Mouse (Mus musculus): ENCODE data around the gene Was.
"Not testable (repeated sequence)": the region's sequence is repeated elsewhere in the genome, so short reads cannot be mapped to it uniquely, and the experiment has no call there.

Was gene

DNA sequence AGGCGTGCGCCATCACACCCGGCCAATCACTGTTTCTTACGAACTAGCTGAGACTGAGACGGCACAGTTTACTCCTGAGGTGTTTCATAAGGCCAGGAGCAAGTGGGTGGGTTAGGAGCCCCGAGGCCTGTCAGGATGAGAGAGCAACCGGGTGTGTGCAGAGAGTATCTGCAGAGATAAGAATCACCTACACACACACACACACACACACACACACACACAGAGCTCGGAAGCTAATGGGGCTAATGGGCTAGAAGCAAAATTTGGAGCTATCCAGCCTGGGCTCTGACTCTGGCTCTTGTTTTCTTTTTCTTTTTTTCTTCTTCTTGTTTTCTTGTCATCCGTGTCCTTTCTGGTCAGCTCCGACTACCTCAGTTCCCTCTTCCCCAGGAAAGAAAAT is 5.2 kb upstream of the Was start:
- POLR2A ChIA-PET: interaction anchor here in 2 of 4 experiments (0.7 to 1.0 kb wide), 5 partner anchors 21 to 51 kb away, joined by 3 to 5 read pairs (median 3); partner anchors contain the start of genes Wdr13 (in 2 of the 2) and Suv39h1 (in 1 of the 2)
- CTCF ChIA-PET: no interaction called here

DNA sequence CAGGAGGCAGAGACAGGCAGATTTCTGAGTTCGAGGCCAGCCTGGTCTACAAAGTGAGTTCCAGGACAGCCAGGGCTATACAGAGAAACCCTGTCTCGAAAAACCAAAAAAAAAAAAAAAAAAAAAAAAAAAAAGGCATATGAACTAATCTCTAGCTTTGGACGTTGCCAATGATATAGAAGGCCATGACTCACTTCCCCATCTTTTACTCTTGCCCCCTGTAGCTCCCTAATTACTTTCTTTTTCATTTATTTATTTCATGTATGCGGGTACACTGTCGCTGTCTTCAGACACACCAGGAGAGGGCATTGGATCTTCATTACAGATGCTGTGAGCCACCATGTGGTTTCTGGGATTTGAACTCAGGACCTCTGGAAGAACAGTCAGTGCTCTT is 653 bp upstream of the Was start:
- POLR2A ChIA-PET: interaction anchor here in 3 of 4 experiments (0.5 to 2.6 kb wide), 12 partner anchors 14 to 326 kb away, joined by 3 to 15 read pairs (median 5); partner anchors contain the start of genes Suv39h1 (in 2 of the 3) and Hdac6 (in 1 of the 3)

DNA sequence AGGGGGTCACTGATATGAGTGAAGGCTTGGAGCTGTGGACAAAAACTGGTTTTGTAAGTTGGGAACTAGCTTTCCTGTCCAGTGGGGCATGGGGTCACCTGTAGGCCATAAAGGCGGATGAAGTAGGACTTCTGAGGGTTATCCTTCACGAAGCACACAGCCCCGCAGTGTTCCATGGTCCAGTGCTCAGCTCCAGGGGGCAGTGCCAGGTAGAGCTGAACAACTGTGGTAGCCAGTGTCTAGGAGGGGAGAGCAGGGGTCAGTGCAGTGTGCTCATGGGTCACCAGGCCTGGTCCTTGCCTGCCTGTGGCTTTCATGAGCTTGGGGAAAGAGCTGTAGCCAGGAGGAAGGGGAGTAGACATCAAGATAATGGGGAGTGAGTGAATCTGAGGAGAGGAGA is 552 bp downstream of the Was start:
- ChIA-PET POLR2A (interaction anchor here in 3 of 4 experiments (0.6 to 2.6 kb wide), 16 partner anchors 13 to 362 kb away, joined by 3 to 15 read pairs (median 4); partner anchors contain the start of genes Suv39h1 (in 3 of the 3), Hdac6 (in 2 of the 3), Praf2 (in 1 of the 3) and Wdr13 (in 1 of the 3)), CTCF (interaction anchor here in 1 of 4 experiments (0.5 kb wide), 1 partner anchor 9 kb away, joined by 11 read pairs; no protein-coding TSS in a partner anchor)

More for the DNA sequence above, 653 bp upstream of the Was start:
- CTCF ChIA-PET: not testable (repeated sequence)

DNA sequence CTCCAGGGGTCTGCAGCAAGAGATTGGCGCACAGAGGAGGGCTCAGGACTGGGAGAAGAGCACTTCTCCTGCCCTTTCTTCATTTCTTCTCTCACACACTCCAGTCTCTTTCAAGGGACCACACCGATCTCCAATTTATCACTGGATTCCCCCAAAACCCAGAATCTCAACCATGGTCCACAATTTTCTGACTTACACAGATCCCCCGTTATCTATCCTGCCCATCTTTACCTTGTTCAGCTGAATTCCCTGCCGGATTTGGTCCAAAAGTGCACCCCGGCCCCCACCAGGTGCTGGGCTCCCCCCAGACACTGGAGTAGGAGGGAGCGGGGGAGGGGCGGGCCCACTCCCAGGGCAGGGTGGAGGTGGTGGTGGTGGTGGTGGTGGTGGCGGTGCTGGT is 4.7 kb downstream of the Was start:
- CTCF ChIA-PET: no interaction called here
- POLR2A ChIA-PET: interaction anchor here in 2 of 4 experiments (1.0 to 1.6 kb wide), 3 partner anchors 11 to 35 kb away, joined by 3 to 6 read pairs (median 4); partner anchors contain the start of gene Suv39h1 (in 1 of the 2)

DNA sequence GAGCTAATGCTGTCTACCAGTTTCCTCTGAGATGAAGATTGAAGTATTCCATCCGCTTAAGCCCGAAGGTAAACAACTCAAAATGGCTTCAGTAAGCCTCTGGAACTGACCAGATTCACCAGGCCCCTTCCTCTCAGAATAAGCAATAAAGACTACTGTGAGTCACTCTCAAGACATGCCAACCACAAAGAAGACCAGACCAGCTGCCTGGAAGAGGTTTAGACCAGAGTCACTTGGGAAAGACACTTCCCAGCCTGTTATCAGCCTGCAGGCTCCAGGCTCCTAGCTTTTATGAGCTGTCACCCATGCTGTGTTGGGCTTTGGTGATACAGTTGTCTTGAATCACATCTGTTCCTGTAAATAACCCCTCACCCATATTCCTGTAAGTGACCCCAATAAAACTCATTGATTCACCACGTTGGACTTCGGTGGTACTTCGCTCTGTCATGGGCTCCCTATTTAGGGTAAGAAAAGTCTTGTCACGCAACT is 5.5 kb downstream of the Was start:
- ChIA-PET CTCF (interaction anchor here in 1 of 4 experiments (0.6 kb wide), 1 partner anchor 198 kb away, joined by 3 read pairs; no protein-coding TSS in a partner anchor), POLR2A (interaction anchor here in 2 of 4 experiments (1.0 to 1.6 kb wide), 2 partner anchors 10 to 15 kb away, joined by 4 to 6 read pairs; partner anchors contain the start of gene Suv39h1 (in 1 of the 2))

DNA sequence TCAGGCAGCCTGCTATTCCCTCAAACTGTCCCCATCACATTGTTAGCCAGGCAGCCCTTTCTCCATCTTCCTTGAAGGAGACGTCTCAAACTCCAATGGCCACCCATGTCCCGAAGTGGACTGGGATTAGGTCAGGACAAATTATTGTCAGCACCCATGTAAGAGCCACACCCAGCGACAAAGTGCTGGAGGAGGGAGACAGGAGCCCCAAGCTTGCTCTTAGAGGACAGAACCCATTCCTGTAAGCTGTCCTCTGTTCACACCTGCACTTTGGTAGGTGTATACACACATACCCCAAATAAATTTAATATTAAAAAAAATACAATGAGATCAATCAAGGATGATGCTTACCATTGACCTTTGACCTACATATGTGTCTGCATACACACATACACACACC is 15.2 kb downstream of the Was start:
- ChIA-PET CTCF (interaction anchor here in 1 of 4 experiments (0.8 kb wide), 1 partner anchor 127 kb away, joined by 3 read pairs; the partner anchor contains the start of gene Hdac6), POLR2A (interaction anchor here (0.8 to 13.2 kb wide), 36 partner anchors 8 to 699 kb away, joined by 3 to 221 read pairs (median 5); partner anchors contain the start of genes Hdac6 (in 2 of the 4), Was (in 2 of the 4), Wdr13 (in 2 of the 4) and Ccdc22 (in 1 of the 4))

DNA sequence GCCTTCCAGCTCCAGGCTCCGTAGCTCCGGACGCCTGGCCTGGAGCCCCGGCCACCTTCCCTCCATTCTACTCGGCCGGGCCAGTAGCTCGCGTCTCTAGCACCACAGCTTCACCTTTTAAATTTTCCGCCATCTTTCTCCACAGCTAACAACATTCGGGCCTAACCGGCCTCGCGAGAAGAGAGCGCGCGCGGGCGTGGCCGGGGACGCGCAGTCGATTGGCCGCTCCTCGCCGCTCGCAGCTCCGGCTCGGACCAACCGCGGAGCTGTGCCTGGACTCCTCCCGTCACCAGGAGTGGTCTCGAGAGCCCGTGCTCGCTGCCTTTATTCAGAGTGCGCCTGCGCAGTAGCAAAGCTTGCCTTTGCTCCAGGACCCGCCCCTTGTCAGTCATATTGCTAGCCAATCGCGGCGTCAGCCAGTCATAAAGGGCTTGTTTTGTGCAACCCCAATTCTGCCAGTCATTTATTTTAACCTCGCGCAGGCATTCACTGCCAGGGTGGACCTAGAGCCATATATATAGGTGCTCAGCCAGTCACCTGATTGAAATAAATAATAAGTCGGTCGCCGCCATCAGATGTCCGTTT is 15.8 kb downstream of the Was start, which contains the start of gene Suv39h1:
Gene Suv39h1 (minus strand): TSS at position 331 of the 585 bp plus-strand sequence.
- ChIA-PET CTCF (interaction anchor here in 1 of 4 experiments (0.7 to 0.8 kb wide), 2 partner anchors 49 to 127 kb away, joined by 3 read pairs; partner anchors contain the start of gene Hdac6), POLR2A (interaction anchor here (0.5 to 13.2 kb wide), 45 partner anchors 9 to 698 kb away, joined by 3 to 221 read pairs (median 4); partner anchors contain the start of genes Was (in 3 of the 4), Hdac6 (in 2 of the 4), Wdr13 (in 2 of the 4) and Ccdc22 (in 1 of the 4))

DNA sequence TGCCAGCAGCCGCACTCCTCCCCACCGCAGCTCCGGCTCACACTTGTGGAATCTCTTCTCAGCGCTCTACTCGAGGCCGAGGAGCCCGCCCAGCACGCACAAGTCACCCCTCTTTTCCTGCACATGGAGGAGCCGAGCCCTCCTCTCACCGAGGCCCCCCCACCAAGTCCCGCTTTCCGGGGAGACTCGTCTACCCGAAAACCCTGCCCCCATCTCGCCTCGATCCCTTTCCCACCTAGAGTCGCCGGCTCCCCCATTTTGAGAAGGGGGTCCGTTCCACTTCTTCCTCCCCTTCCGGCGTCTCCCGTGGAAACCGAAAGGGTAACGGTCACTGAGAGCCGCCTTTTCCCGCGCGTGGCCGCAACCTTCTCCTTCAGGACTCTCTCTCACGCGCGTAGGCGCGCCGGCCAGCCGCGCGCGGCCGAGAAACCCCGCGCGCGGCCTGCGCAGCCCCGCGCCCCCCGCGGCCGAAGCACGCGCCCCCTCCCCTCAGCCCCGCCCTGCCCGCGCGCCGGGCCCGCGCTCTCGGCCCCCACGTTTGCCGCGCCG is 16.3 kb downstream of the Was start:
- CTCF ChIA-PET: interaction anchor here in 1 of 4 experiments (0.7 kb wide), 1 partner anchor 48 kb away, joined by 3 read pairs; no protein-coding TSS in a partner anchor
- POLR2A ChIA-PET: interaction anchor here (0.6 to 13.2 kb wide), 46 partner anchors 9 to 698 kb away, joined by 3 to 221 read pairs (median 4); partner anchors contain the start of genes Was (in 3 of the 4), Hdac6 (in 2 of the 4), Wdr13 (in 2 of the 4) and Ccdc22 (in 1 of the 4)

DNA sequence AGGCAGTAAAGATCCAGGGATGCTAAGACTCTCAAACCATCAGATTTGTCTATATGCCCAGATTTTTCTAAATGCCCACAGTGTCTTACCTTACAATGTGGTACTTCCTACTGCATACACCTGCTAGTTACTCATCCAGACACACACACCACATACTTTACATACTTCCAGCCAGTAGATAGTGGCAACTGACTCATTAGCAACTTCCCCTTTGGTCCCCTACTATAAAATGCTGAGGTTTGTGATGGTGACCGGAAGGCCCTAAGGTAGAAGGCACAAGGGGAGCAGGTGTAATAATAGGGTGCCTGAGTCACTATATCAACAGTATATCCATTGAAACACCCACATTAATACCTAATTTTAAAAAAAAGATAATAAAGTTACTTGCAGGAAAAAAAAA is 21.1 kb downstream of the Was start:
- POLR2A ChIA-PET: interaction anchor here in 1 of 4 experiments (13.2 kb wide), 1 partner anchor 13 kb away, joined by 221 read pairs; no protein-coding TSS in a partner anchor
- CTCF ChIA-PET: no interaction called here

DNA sequence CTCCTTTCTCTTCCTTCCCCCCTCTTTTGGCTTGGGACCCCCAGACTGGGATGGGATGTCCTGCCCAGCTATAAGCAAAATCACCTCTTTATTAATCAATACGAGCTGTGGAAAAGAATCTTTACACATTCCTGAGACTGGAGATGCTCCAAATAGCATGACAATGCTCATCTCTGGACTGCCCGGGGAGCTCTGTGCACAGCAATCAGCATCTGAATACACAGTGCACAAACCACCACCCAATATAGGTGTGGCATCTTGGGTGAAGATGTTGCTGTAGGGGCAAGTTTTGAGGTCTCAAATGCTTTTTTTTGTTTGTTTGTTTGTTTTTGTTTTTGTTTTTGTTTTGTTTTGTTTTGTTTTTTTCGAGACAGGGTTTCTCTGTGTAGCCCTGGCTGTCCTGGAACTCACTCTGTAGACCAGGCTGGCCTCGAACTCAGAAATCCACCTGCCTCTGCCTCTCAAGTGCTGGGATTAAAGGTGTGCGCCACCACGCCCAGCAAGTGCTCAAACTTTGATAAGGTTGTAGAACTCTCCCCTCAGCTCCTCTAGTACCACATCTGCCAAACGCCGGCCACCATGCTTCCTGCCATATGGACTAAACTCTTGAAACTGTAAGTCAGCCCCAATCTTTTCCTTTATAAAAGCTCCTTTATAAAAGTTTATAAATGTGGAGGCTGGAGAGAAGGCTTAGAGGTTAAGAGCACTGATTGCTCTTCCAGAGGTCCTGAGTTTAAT is 39.1 kb downstream of the Was start:
- ChIA-PET CTCF (interaction anchor here in 2 of 4 experiments (0.7 to 1.0 kb wide), 2 partner anchors 42 to 74 kb away, joined by 3 read pairs; no protein-coding TSS in a partner anchor), POLR2A (interaction anchor here (0.5 to 16.3 kb wide), 55 partner anchors 10 to 675 kb away, joined by 3 to 221 read pairs (median 4); partner anchors contain the start of genes Suv39h1 (in 4 of the 4), Ftsj1 (in 2 of the 4), Hdac6 (in 1 of the 4) and Pcsk1n (in 1 of the 4))

DNA sequence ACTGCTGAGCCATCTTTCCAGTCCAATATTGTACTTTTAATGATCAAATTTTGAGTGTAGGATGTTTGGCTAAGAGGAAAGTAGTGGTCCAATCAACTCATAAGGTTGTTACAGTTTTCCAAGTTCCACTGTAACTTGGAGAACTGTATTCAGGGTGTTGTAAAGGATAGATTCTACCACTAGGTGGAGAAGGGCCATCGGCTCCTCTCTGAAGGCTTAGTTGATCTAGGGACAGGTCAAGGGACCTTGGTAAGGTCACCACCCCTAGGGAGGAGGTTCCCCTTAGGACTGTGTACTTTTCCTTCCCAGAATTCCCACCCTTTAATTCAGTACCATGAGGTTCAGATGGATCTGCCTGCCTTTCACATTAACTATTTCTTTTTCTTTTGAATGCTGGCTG is 57.3 kb downstream of the Was start:
- POLR2A ChIA-PET: interaction anchor here in 1 of 4 experiments (0.6 to 1.0 kb wide), 2 partner anchors 19 to 211 kb away, joined by 3 read pairs; no protein-coding TSS in a partner anchor
- CTCF ChIA-PET: no interaction called here

Measured in embryonic stem cell, embryonic (primary cell).